Mouse (Mus musculus): ENCODE measurements at regions not wholly inside any gene's neighbourhood (a gene's known extent, or its start where the extent isn't known, plus 50 kb on each side); places are given as distances from the start of the nearest gene placed in this dataset.

- no peak for DNase-seq
Observed at GRCm38 (mm10) chr2:80998296-80998695, 381.3 kb downstream of the Nup35 start.

DNA sequence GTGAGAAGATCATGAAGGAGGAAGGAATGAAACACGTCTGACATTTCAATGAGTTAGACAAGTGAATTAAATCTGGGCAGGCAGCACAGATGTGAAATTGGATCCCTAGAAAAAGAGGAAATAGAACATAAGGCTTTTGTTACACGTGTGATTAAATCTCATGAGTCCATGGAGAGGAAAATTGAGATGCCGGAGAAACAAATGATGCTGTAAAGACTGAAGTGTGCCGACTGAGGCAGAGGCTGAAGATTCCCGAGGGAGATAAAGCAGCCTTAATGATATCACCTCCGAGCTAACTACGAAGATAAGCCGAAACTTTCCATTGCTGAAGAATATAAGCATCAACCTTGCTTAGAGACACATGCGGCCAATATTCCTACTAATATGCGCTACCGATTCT is 390.0 kb downstream of the Nup35 start:
- no peak for DNase-seq

DNA sequence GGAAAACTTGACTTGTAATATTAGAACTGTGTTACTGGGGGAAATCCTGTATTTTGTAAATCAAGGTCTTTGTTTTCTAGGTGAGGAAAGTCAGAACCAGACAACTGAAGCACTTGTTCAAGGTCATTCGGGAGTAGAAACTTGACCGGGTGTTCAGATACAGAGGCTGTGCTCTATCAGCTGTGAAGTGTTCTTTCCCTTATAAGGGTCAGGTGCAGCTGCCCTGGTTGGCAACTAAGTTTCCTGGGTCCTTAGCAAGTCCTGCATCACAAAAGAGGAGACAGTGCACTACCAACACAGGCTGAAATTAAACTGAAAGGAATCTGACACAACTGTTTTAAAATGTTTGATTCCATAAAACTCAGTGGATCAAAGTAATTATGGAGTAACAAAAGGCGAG is 406.6 kb downstream of the Nup35 start:
- DNase-seq = no peak
